In genomic region chr5:145202446-145202845, GRCm38 (mm10) we compare ENCODE assay signal across 3 mouse cellular contexts.
"Had no signal": no experiment of that assay in that cellular context is flagged by ENCODE, and none has a peak within 500 bp of the region (broad histone marks: within the 10 kb centered on the region; RNA-seq: fewer than 3 reads in every experiment).

No protein-coding gene starts in this region.

- H3K27me3 ChIP-seq: midbrain, embryonic 13.5 days; neural tube, embryonic 15.5 days had no signal

- H3K9ac ChIP-seq: midbrain, embryonic 13.5 days had no signal

- H3K9me3 ChIP-seq: limb, embryonic 10.5 days; midbrain, embryonic 13.5 days; neural tube, embryonic 15.5 days had no signal
